Mouse (Mus musculus): ENCODE measurements around the gene Ngdn. TPM values are rescaled to one million over a fixed set of nuclear protein-coding genes. Genes with fewer than 3 reads are reported as not detected.
"Not testable (repeated sequence)": the region's sequence is repeated elsewhere in the genome, so short reads cannot be mapped to it uniquely, and the experiment has no call there.

Ngdn gene
- polyA plus RNA-seq, 1 experiment = 15.5 TPM

DNA sequence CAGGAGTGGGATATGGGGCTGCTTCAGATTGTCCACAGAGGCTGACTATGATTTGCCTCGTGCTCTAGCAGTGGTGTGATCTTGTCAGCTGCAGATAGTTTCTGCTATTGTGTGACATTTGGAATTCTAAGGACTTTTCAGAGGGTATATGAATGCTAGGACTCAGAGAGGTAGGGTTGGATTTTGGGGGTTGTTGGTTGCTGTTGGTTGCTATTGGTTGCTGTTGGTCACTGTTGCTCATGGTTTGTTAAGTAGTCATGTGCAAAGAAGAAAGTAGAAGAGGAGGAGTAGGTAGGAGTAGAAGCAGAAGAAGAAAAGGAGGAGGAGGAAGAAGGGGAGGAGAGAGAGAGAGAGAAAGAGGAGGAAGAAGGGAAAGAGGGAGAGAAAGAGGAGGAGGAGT, 38.6 kb upstream of the Ngdn start, which contains the start of gene Gm17428:
Gene Gm17428 (plus strand): TSS at position 301 of the 400 bp plus-strand sequence.
- DNase-seq = no peak
- no peaks in the 10 kb centered on the region for H3K36me3 ChIP-seq (ENCODE audit: control insufficient read depth, insufficient read depth, low read length)
- TF ChIP-seq CTCF (conservative IDR thresholded peaks at IDR 0.05; ENCODE audit: insufficient read depth, insufficient read length, low read depth, low read length) = no peak
- no peak for TF ChIP-seq POLR2A (IDR thresholded peaks at IDR 0.05; ENCODE audit: low read depth, low read length)
- H3K4me1 ChIP-seq (ENCODE audit: control insufficient read depth, insufficient read depth, low read length) = no peaks in the 10 kb centered on the region
- H3K4me3 ChIP-seq (ENCODE audit: insufficient read depth, low read depth, low read length) = no peak within 1 kb of the TSS
- WGBS = 67% methylated on average over 1 of the region's 1 CpGs
- H3K27me3 ChIP-seq (replicated peaks; ENCODE audit: control insufficient read depth, insufficient read depth, low read length) = no peaks in the 10 kb centered on the region
- no peak within 1 kb of the TSS for H3K27ac ChIP-seq (ENCODE audit: insufficient read depth, low read depth, low read length)

GRCm38 (mm10) chr14:54978664-54979063, 36.6 kb upstream of the Ngdn start:
- Histone ChIP-seq H3K36me3 (ENCODE audit: control insufficient read depth, insufficient read depth, low read length) (no peaks in the 10 kb centered on the region), H3K4me3 (ENCODE audit: insufficient read depth, low read depth, low read length) (no peak overlapping the region), H3K4me1 (ENCODE audit: control insufficient read depth, insufficient read depth, low read length) (no peaks in the 10 kb centered on the region), H3K27me3 (replicated peaks; ENCODE audit: control insufficient read depth, insufficient read depth, low read length) (no peaks in the 10 kb centered on the region), H3K27ac (ENCODE audit: insufficient read depth, low read depth, low read length) (no peak overlapping the region)
- TF ChIP-seq CTCF (conservative IDR thresholded peaks at IDR 0.05; ENCODE audit: insufficient read depth, insufficient read length, low read depth, low read length) = no peak
- TF ChIP-seq POLR2A (IDR thresholded peaks at IDR 0.05; ENCODE audit: low read depth, low read length) = no peak
- DNase-seq = no peak
- 83% methylated on average over 8 of the region's 8 CpGs for WGBS

DNA sequence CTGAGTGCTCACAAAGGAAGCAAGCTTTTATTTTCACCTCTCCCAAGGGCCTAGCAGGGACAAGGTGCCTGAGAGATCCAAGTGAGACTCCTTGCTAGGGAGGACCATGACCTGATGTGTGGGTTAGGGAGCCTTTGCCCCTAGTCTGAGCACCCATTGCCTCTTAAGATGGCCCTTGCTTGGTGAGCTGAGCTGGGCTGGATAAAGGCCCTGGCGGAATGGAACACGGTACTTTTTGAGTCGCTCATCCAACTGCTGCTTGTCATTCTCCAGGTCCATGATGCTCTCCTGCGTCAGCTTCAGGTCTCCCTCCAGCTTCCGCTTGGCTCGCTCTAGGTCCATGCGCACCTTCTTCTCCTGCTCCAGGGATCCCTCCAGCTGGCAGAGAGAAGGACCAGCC, 33.3 kb upstream of the Ngdn start:
- TF ChIP-seq CTCF (conservative IDR thresholded peaks at IDR 0.05; ENCODE audit: insufficient read depth, insufficient read length, low read depth, low read length) (no peak), POLR2A (IDR thresholded peaks at IDR 0.05; ENCODE audit: low read depth, low read length) (no peak)

DNA sequence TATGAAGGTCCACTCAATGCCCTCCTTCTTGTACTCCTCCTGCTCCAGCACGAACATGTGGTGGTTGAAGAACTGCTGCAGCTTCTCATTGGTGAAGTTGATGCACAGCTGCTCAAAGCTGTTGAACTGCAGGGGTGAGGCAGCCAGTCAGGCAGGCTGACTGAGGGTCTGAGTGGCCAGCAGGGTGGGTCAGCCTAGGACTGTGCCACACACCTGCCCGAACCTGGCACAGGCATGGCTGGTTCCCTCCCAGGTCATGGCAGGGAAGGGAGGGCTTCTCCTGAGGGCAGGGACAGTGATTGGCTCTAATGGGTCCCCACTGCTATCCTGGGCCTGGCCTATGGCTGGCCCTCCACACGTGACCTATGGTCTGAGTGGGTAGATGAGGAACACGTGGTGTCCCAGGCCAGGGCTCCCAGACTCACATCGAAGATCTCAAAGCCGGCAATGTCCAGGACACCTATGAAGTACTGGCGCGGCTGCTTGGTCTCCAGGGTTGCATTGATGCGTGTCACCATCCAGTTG, 26.8 kb upstream of the Ngdn start:
- not testable (repeated sequence) for H3K4me3 ChIP-seq (ENCODE audit: insufficient read depth, low read depth, low read length); H3K36me3 ChIP-seq (ENCODE audit: control insufficient read depth, insufficient read depth, low read length); H3K27me3 ChIP-seq (replicated peaks; ENCODE audit: control insufficient read depth, insufficient read depth, low read length); H3K4me1 ChIP-seq (ENCODE audit: control insufficient read depth, insufficient read depth, low read length); H3K27ac ChIP-seq (ENCODE audit: insufficient read depth, low read depth, low read length); DNase-seq
- WGBS = 89% methylated on average over 9 of the region's 9 CpGs

More for the DNA sequence above, 33.3 kb upstream of the Ngdn start:
- DNase-seq = no peak
- Histone ChIP-seq H3K27me3 (replicated peaks; ENCODE audit: control insufficient read depth, insufficient read depth, low read length) (no peaks in the 10 kb centered on the region), H3K27ac (ENCODE audit: insufficient read depth, low read depth, low read length) (no peak overlapping the region), H3K4me3 (ENCODE audit: insufficient read depth, low read depth, low read length) (no peak overlapping the region), H3K36me3 (ENCODE audit: control insufficient read depth, insufficient read depth, low read length) (no peaks in the 10 kb centered on the region), H3K4me1 (ENCODE audit: control insufficient read depth, insufficient read depth, low read length) (no peaks in the 10 kb centered on the region)
- WGBS = 95% methylated on average over 7 of the region's 7 CpGs

- TF ChIP-seq POLR2A (IDR thresholded peaks at IDR 0.05; ENCODE audit: low read depth, low read length) (no peak), CTCF (conservative IDR thresholded peaks at IDR 0.05; ENCODE audit: insufficient read depth, insufficient read length, low read depth, low read length) (no peak)
- WGBS = 84% methylated on average over 13 of the region's 13 CpGs
- no peaks in the 10 kb centered on the region for H3K36me3 ChIP-seq (ENCODE audit: control insufficient read depth, insufficient read depth, low read length)
Measured at GRCm38 (mm10) chr14:54988882-54989281, 26.4 kb upstream of the Ngdn start.

GRCm38 (mm10) chr14:54989886-54990441, 25.3 kb upstream of the Ngdn start:
- no peaks in the 10 kb centered on the region for H3K36me3 ChIP-seq (ENCODE audit: control insufficient read depth, insufficient read depth, low read length)
- DNase-seq = no peak
- H3K27me3 ChIP-seq (replicated peaks; ENCODE audit: control insufficient read depth, insufficient read depth, low read length) = no peaks in the 10 kb centered on the region
- H3K4me3 ChIP-seq (ENCODE audit: insufficient read depth, low read depth, low read length) = no peak overlapping the region
- 87% methylated on average over 8 of the region's 8 CpGs for WGBS
- no peak for TF ChIP-seq POLR2A (IDR thresholded peaks at IDR 0.05; ENCODE audit: low read depth, low read length)
- no peak for TF ChIP-seq CTCF (conservative IDR thresholded peaks at IDR 0.05; ENCODE audit: insufficient read depth, insufficient read length, low read depth, low read length)
- H3K4me1 ChIP-seq (ENCODE audit: control insufficient read depth, insufficient read depth, low read length) = no peaks in the 10 kb centered on the region
- no peak overlapping the region for H3K27ac ChIP-seq (ENCODE audit: insufficient read depth, low read depth, low read length)

More at GRCm38 (mm10) chr14:54988882-54989281, 26.4 kb upstream of the Ngdn start:
- no peak for DNase-seq
- Histone ChIP-seq H3K27me3 (replicated peaks; ENCODE audit: control insufficient read depth, insufficient read depth, low read length) (no peaks in the 10 kb centered on the region), H3K4me1 (ENCODE audit: control insufficient read depth, insufficient read depth, low read length) (no peaks in the 10 kb centered on the region), H3K27ac (ENCODE audit: insufficient read depth, low read depth, low read length) (no peak overlapping the region), H3K4me3 (ENCODE audit: insufficient read depth, low read depth, low read length) (no peak overlapping the region)

DNA sequence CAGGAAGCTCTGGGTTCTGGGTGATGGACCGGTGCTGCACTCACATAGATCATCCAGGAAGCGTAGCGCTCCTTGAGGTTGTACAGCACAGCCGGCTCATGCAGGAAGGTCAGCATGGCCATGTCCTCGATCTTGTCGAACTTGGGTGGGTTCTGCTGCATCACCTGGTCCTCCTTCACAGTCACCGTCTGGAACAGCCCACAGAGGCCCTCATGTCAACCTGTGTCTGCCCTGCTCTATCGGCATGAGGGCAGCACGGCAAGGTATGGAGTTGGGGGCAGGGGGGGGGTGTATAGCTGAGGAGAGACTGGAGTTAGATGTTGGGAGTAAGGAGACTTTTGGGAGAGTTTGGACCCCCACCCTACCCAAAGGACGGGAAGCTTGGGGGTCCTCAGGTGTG, 23.1 kb upstream of the Ngdn start:
- no peak overlapping the region for H3K27ac ChIP-seq (ENCODE audit: insufficient read depth, low read depth, low read length)
- WGBS = 83% methylated on average over 10 of the region's 10 CpGs
- H3K4me3 ChIP-seq (ENCODE audit: insufficient read depth, low read depth, low read length) = no peak overlapping the region
- TF ChIP-seq POLR2A (IDR thresholded peaks at IDR 0.05; ENCODE audit: low read depth, low read length) (no peak), CTCF (conservative IDR thresholded peaks at IDR 0.05; ENCODE audit: insufficient read depth, insufficient read length, low read depth, low read length) (no peak)
- no peaks in the 10 kb centered on the region for H3K27me3 ChIP-seq (replicated peaks; ENCODE audit: control insufficient read depth, insufficient read depth, low read length)
- no peaks in the 10 kb centered on the region for H3K36me3 ChIP-seq (ENCODE audit: control insufficient read depth, insufficient read depth, low read length)
- DNase-seq = no peak
- H3K4me1 ChIP-seq (ENCODE audit: control insufficient read depth, insufficient read depth, low read length) = no peaks in the 10 kb centered on the region

Measured in kidney, adult 2 months (tissue).